Mouse (Mus musculus) lung, adult 2 months (tissue): Measurements from ENCODE around the gene A630095E13Rik. TPM values are rescaled to one million over a fixed set of nuclear protein-coding genes. Genes with fewer than 3 reads are reported as not detected.
"Not testable (repeated sequence)": the region's sequence is repeated elsewhere in the genome, so short reads cannot be mapped to it uniquely, and the experiment has no call there.

ENCODE experiments used
- DNase-seq: peaks from one replicate; pipeline ENCODE4 v3.0.0; 2022
- H3K4me1 ChIP-seq: fragments of 200-500 bp; 2 replicates; pipeline ENCODE4 v1.6.1; 2011; ENCODE audit warnings: low read length; ENCODE audit not compliant: control insufficient read depth, insufficient read depth
- H3K4me3 ChIP-seq: fragments of 200-500 bp; replicated peaks from 2 replicates; pipeline ENCODE3; 2011; ENCODE audit warnings: low read depth, mild to moderate bottlenecking, control low read depth, low read length; ENCODE audit errors: extremely low read depth
- CTCF ChIP-seq: fragments of 200-500 bp; IDR thresholded peaks from 2 replicates; pipeline ENCODE4 v1.5.1; 2011; ENCODE audit warnings: mild to moderate bottlenecking, low read length, control low read depth; ENCODE audit not compliant: insufficient read depth
- POLR2A ChIP-seq: fragments of 200-500 bp; IDR thresholded peaks from 2 replicates; pipeline ENCODE4 v1.6.1; 2011; ENCODE audit warnings: low read depth, mild to moderate bottlenecking, control low read depth, low read length, borderline replicate concordance; ENCODE audit errors: extremely low read depth
- WGBS: fragments of 180-500 bp; shearing (Covaris S2); methylation state at CpG from one replicate; pipeline ENCODE4 v1.1.7; 2018; 5-methylcytosine and 5-hydroxymethylcytosine counted together
- polyA plus RNA-seq: library from polyadenylated mRNA; depleted of rRNA; stranded (reverse); fragments of >200 nt; gene quantifications from 2 replicates; pipeline ENCODE4 v1.2.3, GENCODE M21; 2012; rRNA removed

Gene A630095E13Rik
- not detected in 2 replicates for polyA plus RNA-seq

DNA sequence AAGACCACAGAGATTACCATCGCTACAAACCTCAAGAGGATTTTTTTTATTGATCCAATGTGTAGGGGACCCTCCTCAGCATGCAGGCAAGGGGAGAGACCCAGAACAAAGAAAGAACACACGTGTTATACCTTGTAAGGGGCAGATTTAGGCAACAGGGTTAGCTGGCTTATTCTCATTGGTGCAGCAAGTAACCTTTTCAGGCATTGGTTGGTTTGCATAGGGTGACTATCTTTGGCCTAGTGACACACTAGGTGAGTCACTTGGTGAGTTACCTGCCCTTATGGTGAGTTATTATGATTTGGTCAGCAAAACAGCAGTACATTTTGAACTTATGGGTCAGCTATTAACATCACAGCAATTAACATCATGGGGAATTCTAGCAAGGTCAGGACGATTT, at the start of gene A630095E13Rik:
Gene A630095E13Rik, minus strand, starts transcription at position 101 of the 400 bp plus-strand sequence.
- DNase-seq, H3K4me3 ChIP-seq, H3K4me1 ChIP-seq: not testable (repeated sequence)
- 51% methylated on average over 3 of the region's 3 CpGs for WGBS

DNA sequence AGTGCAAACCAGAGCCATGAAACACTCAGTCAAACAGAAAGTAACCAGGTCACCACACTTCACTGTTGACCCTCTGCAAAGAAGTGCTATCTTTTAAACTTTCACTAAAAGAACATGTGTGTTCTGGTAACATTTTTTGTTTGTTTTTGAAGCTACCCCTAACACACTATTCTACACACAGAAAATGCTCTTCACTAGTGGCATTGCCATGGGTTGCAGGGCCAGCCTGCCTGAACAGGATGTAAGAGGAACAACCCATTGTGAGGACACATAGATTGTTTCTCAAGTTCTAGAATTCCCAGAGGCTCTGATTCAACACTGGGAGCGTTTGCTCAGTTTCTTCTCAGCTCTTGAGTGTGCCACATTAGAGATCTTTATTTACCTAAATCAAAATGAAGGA, 49.7 kb upstream of the A630095E13Rik start, which contains the start of gene Acrv1:
Gene Acrv1, plus strand, starts transcription at position 301 of the 400 bp plus-strand sequence.
- DNase-seq = no peak
- no peaks in the 10 kb centered on the region for H3K4me1 ChIP-seq
- H3K4me3 ChIP-seq = no peak within 1 kb of the TSS
- WGBS = 58% methylated on average over 1 of the region's 1 CpGs
- TF ChIP-seq CTCF = no peak
- TF ChIP-seq POLR2A = no peak

DNA sequence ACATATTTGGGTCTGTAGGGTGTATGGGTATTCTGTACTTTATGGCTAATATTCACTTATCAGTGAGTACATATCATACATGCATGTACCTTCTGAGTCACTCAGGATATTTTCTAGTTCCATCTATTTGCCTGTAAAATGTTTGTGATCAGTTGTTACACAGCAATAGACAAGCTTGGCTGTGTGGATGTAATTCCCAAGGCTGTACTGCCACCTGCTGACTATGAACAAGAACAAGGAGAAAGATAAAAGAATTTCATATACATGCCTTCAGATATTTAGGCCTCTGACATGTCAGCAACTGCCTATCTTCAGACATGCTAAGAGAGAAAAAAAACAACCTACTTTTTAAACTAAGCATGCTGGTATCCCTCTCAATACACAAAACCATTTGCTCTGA, 44.2 kb upstream of the A630095E13Rik start:
- no peaks in the 10 kb centered on the region for H3K4me1 ChIP-seq
- DNase-seq = no peak
- no peak overlapping the region for H3K4me3 ChIP-seq
- TF ChIP-seq CTCF (no peak), POLR2A (no peak)

- no peak overlapping the region for H3K4me3 ChIP-seq
- no peak for TF ChIP-seq CTCF
- TF ChIP-seq POLR2A = no peak
- 35% methylated on average over 2 of the region's 2 CpGs for WGBS
- no peaks in the 10 kb centered on the region for H3K4me1 ChIP-seq
- DNase-seq = no peak
Measured at GRCm38 (mm10) chr9:36681424-36681823, 38.2 kb upstream of the A630095E13Rik start.

Other genes starting within 250 kb of the A630095E13Rik start
- not detected in 2 replicates for gene Gm7257, start 211.5 kb downstream of the A630095E13Rik start, polyA plus RNA-seq
- not detected in 2 replicates for gene Gm9513, start 167.7 kb downstream of the A630095E13Rik start, polyA plus RNA-seq
- not detected in 2 replicates for gene Gm5615, start 101.4 kb downstream of the A630095E13Rik start, polyA plus RNA-seq
- not detected in 2 replicates for gene Gm17689, start 60.7 kb downstream of the A630095E13Rik start, polyA plus RNA-seq
- not detected in 2 replicates for gene Acrv1, start 49.8 kb upstream of the A630095E13Rik start, polyA plus RNA-seq
- 0.18 and 0.66 TPM in 2 replicates for gene Chek1, start 83.7 kb upstream of the A630095E13Rik start, polyA plus RNA-seq
- gene Stt3a, start 124.3 kb upstream of the A630095E13Rik start, polyA plus RNA-seq = 161 and 254 TPM in 2 replicates
- gene Ei24, start 154.0 kb upstream of the A630095E13Rik start, polyA plus RNA-seq = 56.4 and 88.9 TPM in 2 replicates
- gene Fez1, start 178.5 kb upstream of the A630095E13Rik start, polyA plus RNA-seq = 0.96 and 1.3 TPM in 2 replicates